Mouse (Mus musculus) cerebellum, adult 9-11 months (tissue): ENCODE measurements around the gene Neb.
A peak's percentile ranks its signal among the peaks of the same experiment; 100 is the strongest.

ENCODE experiments used
- DNase-seq: peaks from one replicate; pipeline ENCODE4 v3.0.0; 2022

The Neb gene

DNA sequence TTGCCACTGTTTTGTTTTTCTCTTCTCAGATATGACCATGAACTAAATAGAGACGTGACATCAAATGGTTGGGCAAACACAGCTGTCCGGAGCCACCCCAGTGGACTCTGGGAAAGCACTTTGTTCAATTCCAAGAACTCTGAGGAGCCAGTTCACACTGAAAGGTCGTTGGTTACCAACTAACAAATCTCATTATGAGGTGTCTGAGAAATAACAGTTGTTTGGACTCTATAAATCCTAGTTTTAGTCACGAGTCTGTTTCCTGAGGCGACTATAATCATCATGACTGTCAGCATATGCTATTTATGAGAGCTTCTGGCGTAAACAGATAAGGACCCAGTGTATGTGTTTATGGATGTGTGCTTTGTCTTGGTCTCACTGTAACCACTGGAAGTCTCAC lies 5.8 kb downstream of the Neb start:
- DNase-seq = no peak

DNA sequence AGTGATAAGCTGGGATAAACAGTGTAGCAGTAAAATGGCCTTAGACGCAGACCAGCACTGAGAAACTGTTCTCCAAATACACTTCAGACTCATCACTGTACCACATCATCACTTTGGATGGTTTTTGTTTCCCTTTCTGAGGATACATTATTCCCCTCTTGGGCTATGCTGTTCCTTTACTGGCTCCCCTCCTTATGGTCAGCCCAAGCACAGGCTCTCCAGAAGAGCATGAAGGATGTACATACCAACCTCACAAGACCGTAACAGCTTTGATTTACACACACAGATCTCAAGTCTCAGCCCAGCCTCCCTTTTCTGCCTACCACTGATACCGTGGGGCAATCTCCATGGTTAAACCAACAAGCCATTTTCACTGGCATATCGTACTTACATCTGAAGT lies 6.2 kb downstream of the Neb start:
- no peak for DNase-seq

DNA sequence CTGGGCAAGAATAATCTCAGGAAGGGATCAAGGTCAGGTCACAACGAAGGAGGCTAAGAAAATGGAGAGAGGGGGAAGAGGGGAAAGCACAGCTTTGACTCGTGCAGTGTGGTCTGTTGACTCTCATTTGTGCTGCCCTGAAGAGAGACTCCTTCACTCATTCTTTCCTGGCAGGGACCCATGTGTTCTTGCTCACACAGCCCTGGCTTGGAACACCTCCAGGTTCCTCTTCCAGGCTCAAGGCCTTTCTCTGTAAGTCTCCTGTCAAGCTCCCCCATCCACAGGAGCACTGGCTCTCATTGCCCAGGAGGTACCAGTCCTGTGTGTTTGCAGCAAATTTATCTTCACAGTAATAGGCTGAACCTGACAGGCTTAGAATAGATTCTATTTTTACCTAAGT lies 7.2 kb downstream of the Neb start:
- DNase-seq = peak; percentile 67

DNA sequence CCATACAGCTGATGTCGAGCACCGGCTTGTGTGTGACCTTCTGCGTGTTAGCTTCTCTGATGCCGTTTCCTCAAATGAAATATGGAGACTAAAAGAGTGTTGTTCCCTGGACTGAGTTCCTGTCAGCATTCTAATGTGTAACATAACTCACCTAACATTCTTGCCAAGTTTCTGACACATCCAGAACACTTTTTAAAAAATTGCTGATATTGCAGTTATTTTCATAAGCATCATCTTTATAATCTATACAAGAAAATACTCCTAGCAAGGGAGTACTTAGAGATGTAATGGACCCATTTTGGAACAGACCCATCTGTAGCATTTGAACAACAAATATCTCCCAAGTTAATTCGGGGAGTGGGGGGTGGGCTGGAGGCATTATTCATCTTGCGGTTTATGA lies 8.7 kb downstream of the Neb start:
- DNase-seq = no peak

DNA sequence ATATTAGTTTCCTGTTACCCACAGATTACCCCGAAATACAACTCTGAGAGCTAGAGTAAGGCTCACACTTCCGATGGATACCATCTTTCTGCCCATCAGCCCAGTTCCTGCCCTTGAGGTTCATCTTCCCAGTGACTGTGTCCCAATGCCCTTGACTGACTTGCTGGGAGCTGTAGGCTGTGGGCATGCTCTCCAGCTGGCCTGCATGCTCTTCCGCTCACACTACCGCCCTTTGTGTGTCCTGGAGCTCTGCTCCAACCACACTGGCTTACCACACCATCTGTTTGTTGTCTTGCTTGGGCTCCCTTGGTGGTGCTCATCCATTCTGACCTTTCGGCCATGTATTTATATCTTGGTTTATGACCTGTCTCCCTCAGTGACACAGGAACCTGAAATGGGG lies 10.6 kb downstream of the Neb start:
- DNase-seq = no peak

DNA sequence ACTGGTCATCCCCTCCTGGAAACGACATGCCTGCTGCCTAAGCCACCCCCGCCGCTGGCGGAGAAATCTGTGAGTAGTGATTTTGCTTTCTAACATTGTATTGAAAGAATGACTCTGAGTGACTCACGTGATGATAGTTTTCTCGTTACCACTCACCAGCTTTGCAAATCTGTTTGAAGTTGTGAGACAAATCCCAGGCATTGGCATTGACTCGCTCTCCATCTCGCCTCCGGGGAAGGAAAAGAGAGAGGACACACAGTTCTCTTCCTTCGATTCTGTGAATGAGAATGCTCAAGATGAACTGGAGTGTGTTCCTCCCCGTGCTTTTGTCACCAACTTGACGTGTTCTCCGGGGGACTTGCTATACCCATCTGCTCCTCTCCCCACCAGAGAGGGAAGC lies 11.0 kb downstream of the Neb start:
- DNase-seq = no peak

DNA sequence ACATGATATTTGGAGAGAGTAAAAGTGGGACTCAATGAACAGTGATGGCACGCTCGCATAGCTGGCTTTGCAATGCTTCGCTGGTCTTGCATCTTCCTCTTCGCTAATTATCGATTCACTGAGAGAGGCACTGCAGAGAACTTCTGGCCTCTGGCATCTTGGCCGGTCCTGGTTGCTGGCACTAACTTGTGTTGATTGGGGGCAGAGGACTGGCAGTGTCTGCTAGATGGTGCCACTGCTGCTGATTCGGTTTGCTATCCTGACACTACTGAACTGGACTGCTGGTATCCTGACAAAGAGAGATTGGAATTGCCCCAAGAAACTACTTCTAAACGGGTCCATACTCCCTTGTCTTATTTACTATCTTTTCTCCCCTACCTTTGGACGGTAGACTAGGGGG lies 17.2 kb downstream of the Neb start:
- DNase-seq = no peak

DNA sequence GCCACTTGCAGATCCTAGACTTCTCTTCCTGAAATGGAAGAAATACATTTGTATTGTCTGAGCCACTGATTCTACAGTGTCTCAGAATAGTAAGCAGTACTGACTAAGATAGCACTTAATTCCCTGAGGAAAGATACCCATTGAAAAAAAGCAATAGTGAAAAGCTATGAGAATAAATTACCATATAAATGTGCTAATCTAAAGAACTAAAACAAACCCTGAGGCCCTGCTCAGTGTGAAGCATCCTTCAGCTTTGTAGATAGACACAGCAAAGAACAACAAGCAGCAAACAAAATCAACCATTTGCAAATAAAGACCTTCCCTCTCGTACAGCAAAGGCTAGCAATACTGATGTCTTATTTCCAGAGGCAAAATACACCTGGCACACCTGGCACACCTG lies 18.6 kb downstream of the Neb start:
- no peak for DNase-seq

DNA sequence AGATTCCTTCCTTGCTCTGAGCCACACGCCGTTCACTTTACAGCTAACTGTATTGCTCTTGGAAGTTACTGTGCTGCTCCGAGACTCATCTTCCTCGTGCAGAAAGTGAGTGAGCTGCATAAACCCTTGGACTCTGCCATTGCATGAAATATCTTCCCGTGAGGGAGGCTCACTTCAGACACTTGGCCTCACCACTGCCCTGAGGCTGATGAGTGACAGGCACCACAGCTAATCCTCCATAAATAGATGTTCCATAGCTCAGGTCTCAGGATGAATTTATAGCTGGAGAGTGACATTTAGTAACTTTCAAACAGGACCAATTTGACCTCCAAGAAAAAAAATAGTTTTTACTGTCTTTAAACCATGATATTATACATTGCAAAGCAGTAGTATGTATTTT lies 20.1 kb downstream of the Neb start:
- DNase-seq = no peak

DNA sequence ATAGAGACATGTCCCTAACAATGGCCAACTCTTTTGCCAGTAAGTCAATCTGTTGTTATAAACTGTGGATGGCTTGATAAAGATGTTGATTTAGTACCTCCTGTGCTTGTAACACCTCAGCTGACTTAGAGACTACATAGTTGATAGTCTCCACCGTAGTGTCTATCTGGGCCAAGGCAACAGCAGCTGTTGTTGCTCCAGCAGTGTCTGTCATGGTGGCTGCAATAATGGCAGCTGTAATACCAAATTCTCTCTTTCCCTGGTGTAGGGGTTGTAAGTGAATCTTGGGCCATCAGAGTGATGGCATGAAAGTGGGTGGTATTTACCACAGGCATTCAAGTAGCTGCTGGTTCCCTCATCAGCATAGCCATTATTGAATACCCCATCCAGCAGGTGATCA lies 27.2 kb downstream of the Neb start:
- DNase-seq = no peak

DNA sequence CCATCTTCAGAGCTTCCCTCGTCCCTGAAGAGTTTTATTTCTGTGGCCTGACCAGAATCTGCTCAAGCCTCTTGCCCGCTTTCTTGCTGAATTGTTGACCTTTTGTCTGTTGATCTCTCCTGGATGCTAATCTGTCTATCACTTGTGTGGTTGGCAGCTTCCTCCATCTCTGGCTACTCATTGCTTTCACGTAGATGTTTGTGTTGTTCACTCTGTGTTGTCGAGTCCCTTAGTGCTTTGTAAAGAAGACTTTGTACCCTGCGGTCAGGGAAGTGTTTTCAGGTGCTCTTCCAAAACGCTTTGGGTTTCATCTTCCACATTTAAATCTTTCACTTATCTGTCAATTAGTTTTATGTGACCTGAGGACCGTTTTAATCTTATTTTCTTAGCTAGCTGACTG lies 37.3 kb downstream of the Neb start:
- no peak for DNase-seq

DNA sequence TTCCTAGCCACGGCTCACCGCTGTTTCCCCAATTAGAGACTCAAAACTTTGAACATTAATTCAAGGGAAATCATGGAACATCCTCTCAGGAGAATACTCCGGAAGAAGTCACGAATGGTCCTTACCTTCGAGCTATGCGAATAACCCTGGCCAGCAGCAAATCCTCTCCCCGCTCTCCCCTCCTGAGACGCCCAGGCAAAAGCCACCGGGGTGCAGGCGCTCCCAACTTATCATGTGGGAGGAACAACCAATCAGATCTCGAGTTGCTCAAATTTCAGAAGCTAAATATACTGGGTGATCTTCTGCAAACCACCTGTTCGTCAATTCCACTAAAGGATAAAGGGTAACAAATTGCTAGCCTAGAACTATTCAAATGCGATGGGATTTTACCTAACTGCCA lies 42.7 kb downstream of the Neb start:
- DNase-seq = no peak

DNA sequence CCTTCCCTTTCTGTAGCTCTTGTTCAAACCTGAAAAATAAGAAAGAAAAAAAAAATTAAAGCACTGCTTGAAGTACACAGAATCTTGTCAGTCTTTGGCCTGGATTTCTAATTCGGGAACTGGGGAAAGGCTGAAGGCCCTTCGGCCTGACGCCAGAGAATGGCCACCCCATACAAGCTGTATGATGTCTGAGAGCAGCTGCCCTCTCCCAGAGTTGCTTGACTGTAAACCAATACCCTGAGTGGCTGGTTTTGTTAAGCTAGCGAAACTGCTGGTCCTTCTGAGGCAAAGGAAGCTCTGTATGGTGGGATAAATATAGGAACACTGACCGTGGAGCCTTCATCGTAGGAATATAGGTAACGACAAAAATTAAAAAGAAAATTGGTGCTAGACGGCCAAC lies 43.2 kb downstream of the Neb start:
- DNase-seq = no peak

DNA sequence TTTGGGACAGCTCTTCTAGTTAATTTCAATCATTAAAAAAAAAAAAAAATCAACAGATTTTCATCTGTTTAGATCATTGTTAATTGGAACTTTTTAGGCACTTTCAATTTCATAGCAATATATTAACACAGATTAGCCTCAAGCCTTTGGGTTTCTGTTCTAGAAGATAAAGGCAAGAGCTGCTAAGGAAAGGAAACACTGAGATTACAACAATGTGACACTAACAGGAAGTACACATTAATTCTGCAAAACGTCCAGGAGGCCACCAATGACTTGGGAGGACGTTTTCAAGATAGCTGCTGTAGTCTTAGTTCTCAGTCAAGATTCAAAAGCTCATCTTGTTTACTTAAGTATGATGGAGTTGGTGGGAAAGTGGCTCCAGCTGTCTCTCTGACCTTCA lies 44.7 kb downstream of the Neb start:
- no peak for DNase-seq

DNA sequence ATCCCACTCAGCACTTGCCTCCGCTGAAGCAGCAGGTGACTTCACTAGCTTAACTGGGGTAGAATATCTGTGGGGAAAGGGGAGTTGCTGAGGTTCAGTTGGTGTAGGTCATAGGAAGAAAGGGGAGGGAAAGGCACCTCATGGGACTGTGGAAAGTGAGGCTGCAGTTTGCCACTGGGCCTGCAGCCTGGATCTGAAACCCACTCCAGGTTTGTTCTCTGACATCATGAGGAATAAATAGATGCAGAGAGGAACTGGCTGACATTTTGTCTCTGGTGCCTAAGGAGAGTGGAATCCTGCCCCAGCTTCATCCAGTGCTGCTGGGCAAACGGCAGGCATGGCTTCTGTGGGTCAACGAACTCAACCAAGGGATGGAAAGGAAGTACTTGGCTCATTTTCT lies 46.5 kb downstream of the Neb start:
- no peak for DNase-seq

DNA sequence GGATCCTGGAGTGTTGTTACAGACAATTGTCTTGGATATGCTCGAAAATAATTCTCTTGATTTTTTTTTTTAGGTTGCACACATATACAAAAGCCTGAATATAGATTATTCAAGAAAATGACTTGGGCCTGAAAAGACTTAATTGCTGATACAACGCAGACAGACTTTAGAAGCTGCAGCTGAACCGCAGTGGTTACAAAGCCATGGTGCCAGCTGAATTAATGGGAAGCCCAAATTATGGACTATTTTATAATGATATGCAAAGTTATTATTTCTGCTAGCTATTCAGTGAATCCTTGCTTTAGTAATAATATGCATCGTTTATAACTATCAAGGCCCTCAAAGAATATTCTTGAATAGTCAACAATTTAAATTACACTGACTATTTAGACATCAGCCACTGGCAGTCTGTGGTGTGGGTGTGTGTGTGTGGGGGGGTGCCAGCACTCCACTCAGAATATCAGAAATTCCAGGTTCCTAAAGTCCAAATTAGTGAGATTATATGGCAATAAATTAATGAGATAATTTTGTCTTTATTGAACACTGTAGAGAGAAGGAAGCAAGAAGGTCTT lies 50.9 kb downstream of the Neb start:
- DNase-seq = no peak

DNA sequence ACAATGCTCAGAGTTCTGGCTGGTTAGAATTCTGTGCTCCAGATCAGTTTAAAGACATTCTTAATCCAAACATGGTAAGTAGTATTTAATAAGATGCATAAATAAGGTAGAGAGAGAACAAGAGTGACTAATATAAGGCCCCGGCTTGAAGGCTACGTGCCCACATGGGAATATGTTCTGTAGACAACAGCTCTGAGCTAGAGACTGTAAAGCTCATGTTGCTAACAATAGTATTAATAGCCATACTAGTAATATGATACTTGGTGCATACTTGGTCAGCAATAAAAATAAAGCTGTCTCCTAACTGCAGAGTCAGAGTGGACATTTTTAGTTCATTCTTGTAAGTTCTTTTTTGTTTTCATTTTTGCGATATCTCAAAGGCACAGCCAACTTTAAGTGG lies 56.4 kb downstream of the Neb start:
- no peak for DNase-seq

DNA sequence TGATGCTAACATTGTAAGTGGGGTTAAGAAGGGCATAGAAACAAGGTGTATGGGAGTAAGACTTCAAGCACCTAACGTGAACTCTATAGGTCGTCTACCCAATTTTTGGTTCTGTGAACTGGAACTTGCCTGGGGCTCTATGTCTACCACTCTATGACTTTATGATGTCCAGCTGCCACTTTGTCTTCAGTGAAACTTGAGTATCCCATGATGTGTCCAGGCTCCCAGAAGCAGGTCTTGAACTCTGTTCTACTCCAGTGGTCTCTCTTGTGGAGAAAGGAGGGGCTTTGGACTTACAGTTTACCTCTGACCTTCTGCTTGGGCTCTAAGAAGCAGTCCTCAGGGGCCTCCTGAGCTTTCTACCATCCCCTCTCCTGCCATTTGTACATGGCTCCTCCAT lies 58.1 kb downstream of the Neb start:
- no peak for DNase-seq

DNA sequence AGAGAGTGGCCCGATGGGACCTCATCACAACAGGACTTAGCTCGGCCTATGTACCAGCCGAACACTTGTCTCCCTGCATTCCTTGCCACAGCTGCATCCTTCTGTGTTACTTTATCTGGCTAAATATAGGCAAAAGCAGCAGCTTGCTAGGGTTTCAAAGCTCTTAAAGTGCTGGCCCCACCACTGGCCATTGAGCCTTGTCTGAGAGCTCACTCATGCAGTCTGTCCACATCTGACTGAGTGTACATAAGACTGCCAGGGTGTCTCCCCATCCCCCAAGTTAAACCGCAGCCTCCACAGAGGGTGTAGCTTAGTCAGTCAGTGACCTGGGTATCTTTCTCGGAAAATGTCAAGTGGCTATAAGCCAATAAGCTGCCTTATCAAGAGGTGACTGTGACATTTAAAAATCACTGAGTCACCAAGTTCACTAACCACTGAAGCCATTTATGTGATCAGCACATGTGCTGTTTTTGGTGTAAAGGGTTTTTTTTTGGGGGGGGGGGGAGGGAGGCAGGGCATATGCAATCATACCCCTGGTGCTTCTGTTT lies 59.2 kb downstream of the Neb start:
- DNase-seq = no peak

DNA sequence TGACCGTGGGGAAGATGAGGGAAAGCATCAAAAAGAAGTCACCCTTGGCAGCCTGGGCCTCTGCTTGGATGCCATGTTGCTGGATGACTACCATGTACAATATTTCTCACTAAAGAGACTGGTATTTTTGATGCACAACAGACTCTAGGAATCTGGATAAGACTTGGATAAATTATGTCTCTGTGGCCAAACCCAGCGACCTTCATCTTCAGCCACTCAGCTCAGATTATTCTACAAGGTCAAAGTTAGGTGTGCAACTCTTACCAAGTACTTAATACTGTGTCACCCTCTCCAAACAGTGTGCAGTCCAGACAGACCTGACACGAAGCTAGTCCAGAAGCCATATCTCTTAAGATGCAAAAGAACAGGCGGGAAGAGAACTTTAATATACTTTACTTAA lies 60.8 kb downstream of the Neb start:
- no peak for DNase-seq

DNA sequence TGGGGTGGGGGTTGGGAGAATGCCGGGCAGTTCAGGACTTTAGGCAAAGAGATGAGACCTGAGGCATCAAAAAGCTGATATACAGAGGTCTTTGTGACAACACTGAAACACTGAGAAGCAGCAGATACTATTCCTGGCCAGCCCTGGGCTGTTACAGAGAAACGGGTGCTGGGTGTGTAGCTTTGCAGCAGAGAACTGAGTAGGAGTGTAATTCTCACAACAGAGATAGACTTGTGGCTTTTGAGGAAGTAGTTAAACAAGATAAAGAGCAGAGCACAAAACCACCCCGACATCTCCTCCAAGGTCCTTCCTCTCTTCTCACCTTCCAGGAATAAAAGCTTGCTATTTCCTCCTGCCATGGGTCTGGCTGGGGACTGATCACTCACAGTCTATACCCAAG lies 62.5 kb downstream of the Neb start:
- no peak for DNase-seq

DNA sequence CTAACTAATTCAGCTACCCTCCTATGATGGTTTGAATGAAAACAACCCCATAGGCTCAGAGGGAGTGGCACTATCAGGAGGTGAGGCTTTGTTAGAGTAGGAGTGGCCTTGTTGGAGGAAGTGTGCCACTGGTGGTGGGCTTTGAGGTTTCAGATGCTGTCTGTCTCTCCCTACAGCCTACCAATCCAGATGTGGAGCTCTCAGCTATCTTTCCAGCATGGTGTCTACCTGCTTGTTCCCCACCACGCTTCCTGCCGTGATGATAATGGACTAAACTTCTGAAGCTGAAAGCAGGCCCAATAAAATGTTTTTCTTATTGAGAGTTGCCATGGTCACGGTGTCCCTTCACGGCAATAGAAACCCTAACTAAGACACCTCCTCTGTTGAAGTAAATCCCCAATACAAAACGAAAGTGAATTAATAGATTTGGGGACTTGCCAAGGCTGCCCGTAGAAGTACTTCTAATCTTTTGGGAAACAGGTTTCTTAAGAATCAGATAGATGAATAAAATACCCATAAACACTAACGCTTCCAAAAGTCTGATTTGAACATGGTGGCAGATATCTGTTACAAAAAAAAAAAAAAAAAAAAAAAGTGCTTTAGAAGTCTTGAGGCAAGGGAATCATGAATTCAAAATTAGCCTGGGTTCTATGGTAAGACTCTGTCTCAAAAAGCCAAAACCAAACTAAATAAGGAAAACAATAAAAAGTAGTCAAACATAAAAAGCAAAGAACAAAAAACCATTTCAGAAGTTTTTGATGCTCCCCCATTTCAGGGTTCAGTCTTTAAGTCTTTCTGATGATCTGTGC lies 63.1 kb downstream of the Neb start:
- DNase-seq = no peak

DNA sequence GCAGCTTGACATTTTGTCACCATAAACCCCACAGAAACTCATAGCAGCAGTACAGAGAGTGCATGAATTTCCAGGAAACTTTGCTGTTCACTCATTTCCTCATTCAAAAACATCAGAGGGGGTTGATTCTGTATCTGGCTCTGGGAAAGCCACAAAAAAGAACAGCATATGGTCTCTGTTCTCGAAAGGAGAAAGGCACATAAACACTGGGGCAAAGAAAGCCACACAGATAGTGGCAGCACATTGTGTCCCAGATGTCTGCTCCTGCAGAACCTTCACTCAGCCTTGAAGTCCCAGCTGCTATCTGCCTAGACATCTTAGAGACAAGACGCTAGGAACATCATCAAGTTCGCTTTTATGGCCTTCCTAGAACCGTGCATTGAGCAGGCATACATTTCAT lies 67.5 kb downstream of the Neb start:
- DNase-seq = no peak

DNA sequence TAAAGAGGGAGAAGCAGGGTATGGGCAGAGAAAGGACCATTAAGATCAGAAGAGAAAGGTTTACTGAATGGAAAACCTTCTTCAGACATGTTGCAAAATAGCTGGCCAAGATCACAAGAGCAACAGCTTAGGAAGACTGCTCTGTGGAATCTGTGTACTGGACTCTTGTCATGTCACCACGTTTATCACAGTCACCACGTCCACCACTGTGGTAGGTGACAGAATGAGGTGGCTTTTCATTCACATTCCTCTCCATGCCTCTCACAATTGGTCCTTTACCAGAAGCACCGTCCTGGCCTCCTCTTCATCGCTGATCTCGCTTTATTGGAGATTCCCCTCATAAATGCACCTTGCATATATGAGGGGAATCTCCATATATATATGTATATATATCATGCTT lies 71.6 kb downstream of the Neb start:
- no peak for DNase-seq

DNA sequence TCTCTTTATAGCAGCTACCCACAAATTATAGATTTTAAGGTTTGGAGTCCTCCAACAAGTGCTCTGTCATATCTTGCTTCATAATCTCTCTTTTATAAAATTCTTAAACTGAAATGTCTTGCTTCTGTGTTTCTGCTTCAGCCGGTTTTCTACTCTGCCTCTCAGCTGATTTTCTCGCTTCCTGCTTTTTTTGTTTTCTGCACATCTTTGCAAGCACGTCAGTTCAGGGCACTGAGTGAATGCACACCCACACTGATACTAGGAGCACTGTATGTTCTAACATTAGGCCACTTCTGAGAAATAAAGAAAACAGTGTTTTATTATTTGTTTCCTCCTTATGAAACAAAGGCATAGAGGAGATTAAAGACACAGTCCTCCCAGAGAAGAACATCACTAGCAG lies 73.7 kb downstream of the Neb start:
- no peak for DNase-seq
